Mouse (Mus musculus) thymus, postnatal 0 days (tissue): ENCODE measurements around the gene Trio. TPM values are rescaled to one million over a fixed set of nuclear protein-coding genes. Genes with fewer than 3 reads are reported as not detected.

Experiments
- DNase-seq: peaks from one replicate; pipeline ENCODE4 v3.0.0-alpha.2; 2015; ENCODE audit warnings: low spot score
- polyA plus RNA-seq: library from polyadenylated mRNA; unstranded; fragments of >200 nt; fragmentation: Nextera tagmentation; extraction: Ambion mirVana; gene quantifications from 2 replicates; pipeline ENCODE4 v1.2.1, GENCODE M21; 2015

Trio gene
- polyA plus RNA-seq, 1 experiment from 2014 or later, result 8.0 TPM

- DNase-seq, result no peak
Observed at GRCm38 (mm10) chr15:27683206-27683605, 342.4 kb downstream of the Trio start.

- DNase-seq, result peak; percentile 16
Observed at GRCm38 (mm10) chr15:27682619-27683018, 343.0 kb downstream of the Trio start.

- peak; percentile 96 for DNase-seq
Observed at GRCm38 (mm10) chr15:27681419-27682187, 344.0 kb downstream of the Trio start, which contains the start of gene Otulinl. TSS of gene Otulinl (minus strand) at chr15:27681579.

- peak; percentile 70 for DNase-seq
Observed at GRCm38 (mm10) chr15:27680997-27681396, 344.7 kb downstream of the Trio start.

Other genes starting within 250 kb of the Trio start
- 0.03 and 0.08 TPM in 2 replicates for gene Dnah5, start 177.9 kb upstream of the Trio start, polyA plus RNA-seq